Mouse (Mus musculus) embryo, embryonic 10.5 days (tissue): ENCODE measurements around the gene Gm45140.
A peak's percentile ranks its signal among the peaks of the same experiment; 100 is the strongest.

ENCODE experiments used
- DNase-seq: peaks from one replicate; pipeline ENCODE4 v3.0.0-alpha.2; 2015; ENCODE audit warnings: low spot score

Gene Gm45140

GRCm38 (mm10) chr6:87845031-87845695 is 9.6 kb upstream of the Gm45140 start:
- no peak for DNase-seq

DNA sequence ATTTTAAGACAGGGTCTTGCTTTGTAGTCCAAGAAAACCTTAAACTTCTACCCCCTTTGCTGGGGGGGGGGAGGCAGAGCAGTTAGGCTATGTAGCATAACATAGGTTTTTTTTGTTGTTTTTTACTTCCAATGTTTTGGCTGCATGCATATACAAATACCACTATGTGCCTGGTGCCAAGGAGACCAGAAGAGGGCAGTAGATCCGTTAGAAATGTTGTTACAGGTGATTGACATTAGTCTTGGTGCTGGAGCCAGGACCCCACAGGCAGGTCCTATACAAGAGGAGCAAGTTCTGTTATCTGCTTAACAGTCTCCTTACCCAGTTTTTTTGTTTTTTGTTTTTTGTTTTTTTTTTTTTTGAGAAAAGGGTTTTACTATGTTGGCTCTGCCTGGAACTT is 6.7 kb upstream of the Gm45140 start:
- peak; percentile 43 for DNase-seq

DNA sequence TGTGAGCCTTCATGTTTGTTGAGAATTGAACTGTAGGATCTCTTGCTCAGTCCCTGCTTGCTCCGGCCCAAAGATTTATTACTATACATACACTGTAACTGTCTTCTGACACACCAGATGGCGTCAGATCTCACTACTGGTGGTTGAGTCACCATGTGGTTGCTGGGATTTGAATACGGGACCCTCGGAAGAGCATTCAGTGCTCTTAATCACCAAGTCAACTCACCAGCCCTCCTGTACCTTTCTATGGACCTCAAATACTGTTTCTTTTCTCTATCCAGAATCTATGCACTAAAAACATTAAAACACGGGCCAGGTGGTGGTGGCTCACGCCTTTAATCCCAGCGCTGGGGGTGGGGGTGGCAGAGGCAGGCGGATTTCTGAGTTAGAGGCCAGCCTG is 6.0 kb upstream of the Gm45140 start:
- no peak for DNase-seq

DNA sequence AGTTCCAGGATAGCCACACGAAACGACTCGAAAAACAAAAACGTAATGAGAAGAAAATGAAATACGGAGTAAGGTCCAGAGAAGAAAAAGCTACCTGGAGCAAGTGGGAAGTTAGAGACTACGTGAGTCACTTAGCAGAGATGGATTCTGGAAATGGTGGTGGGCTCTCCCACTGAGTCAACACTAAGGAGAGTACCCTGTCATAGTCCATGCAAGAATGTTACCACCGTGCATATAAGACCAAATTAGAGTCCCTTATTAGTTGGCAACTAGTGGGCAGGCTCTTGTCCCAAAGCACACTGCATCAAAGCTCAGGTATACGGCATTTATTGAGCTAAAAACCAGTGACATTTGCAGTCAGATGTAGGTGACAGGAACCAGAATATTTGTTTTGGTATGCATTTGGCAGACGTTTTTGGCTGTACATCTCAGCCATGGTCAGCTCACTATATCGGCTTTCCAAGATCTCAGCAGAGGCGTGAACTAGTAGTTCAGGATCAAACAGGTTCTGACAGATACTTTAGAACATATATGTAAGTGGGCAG is 4.3 kb upstream of the Gm45140 start:
- DNase-seq = no peak

DNA sequence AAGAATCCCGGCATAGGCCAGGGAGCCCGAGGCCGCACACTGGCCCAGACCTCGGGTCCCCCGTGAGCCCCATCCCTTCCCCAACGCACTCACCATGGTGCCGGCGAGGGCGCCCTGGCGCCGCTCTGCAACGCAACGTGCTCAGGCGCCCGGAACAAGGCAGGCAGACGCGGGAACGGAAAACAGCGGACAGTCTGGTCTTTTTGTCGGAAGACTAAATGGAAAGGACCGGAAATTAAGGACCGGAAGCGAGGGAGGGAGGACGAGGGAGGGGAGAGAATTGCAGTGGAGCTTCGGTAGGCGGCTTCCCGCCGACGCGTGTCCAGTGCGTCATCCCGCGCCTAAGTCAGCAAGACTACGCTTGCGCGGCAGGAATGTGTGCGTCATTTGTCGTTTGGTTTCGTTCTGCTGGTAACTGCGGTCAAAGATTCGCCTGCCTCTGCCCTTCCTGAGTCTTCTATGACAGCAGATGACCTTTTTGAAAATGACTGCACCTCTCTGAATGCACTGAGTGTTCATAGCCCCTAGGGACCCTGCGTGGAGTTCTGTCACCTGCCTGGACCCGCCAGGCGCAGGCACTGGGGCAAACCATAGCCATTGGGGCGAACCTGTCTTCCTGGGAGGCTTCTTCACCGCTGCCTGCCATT is 3.1 kb upstream of the Gm45140 start, which contains the start of gene Isy1:
Isy1 (minus strand) TSS at position 248 of the 647 bp plus-strand sequence.
- peak; percentile 99 for DNase-seq

DNA sequence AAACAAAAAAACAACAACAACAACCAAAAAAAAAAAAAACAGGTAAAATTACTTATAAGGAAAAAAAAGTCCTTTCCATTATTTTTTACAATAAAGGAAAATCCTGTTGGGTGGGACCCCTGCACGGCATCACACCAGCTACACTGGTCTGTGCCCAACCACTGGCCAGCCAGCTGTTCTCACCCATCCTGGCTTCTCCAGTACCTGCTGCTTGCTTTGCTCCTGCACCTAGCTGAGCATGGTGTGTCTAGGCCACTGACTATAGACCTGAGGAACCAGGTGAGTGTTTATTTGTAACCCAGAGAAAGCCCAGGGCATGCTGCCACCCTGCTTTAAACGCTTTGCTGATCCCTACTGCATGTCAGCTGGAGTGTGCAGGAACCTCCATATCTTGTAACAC is 15.2 kb downstream of the Gm45140 start:
- DNase-seq = no peak

GRCm38 (mm10) chr6:87814486-87814885 is 21.1 kb downstream of the Gm45140 start:
- DNase-seq = no peak

GRCm38 (mm10) chr6:87812656-87813055 is 22.9 kb downstream of the Gm45140 start:
- DNase-seq = no peak

GRCm38 (mm10) chr6:87811675-87812338 is 23.8 kb downstream of the Gm45140 start, which contains the start of gene Rab43:
Rab43 (minus strand) TSS chr6:87812164.
- DNase-seq = peak; percentile 92

GRCm38 (mm10) chr6:87810713-87811669 is 24.6 kb downstream of the Gm45140 start:
- peak; percentile 59 for DNase-seq

- DNase-seq = no peak
These were observed 25.3 kb downstream of the Gm45140 start for GRCm38 (mm10) chr6:87810311-87810710.

DNA sequence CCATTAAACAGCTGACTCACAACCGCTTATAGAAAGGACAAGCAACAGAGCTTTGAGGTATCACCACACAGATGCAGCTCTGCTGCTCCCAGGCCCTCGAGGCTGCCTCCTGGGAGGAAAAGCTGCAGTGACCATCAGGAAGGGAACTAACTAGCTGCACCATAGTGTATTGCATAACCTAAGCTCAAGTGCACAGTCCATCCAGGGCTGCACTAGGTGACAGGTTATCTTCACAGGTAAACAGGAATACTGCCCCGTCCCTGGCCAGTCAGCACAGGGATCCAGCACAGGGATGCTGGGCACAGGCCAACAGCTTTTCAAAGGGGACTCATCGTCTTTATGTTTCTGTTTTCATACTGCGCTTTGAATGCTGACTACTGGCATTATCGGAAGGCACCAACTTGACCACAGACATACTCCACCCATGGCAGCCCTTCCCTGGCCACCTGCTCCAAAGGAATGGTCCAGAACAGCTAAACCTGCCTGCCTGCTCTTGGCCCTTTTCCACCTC is 25.9 kb downstream of the Gm45140 start:
- no peak for DNase-seq

GRCm38 (mm10) chr6:87809144-87809543 is 26.5 kb downstream of the Gm45140 start:
- DNase-seq = no peak

DNA sequence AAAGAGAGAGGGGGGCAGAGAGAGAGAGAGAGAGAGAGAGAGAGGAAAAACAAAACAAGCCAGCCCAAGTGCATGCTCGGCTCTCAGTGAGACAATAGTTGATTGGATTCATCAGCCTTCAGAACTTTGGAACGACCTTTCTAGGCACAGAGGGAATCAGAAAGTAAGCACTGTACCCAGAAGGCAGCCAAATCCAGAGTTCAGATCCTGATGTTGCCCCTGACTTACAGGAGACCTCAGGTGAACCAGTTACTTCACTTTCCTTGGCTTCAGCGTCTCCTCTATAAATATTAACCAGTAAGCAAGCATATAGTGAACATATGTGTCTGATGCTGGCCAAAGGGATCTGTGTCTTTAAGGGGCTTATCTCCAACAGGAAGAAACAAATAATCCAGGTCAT is 27.1 kb downstream of the Gm45140 start:
- DNase-seq = no peak

GRCm38 (mm10) chr6:87807735-87808440 is 27.7 kb downstream of the Gm45140 start:
- no peak for DNase-seq

DNA sequence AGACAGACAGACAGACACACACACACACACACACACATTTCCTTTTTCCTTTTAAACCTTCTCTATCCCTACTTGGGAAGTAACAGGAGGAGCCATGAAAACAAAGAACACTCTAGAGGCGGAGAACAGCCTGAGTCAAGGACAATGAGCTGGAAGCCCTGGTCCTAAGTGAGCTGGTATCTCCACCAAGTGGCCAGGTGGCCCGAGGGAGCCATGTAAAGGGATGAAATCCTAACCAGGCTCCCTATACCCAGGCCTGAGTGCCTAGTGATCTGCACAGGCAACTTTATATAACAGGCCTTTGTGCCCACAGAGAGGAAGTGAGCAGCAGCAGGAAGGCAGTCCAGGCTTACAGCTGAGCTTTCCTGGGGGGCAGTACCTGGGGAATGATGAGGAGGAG is 28.7 kb downstream of the Gm45140 start:
- DNase-seq = no peak

DNA sequence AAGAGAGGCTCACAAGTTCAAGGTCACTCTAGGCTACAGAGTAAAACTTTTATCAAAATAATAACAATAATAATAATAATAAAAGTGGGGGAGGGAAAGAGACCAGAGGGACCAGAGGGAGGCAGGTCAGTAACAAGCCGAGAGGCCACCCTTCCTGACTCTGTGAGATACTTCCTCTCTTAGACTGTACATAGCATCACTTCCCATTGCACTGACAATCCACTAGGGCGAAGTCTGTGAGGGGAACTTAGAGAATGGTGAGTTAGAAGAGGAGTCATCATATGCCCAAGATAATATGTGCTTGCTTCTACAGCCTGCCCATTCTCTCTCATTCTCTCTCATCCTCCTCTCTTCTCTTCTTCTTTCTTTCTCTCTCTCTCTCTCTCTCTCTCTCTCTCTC is 29.6 kb downstream of the Gm45140 start:
- DNase-seq = no peak

GRCm38 (mm10) chr6:87805448-87805847 is 30.1 kb downstream of the Gm45140 start:
- DNase-seq = no peak

- no peak for DNase-seq
These were observed 30.7 kb downstream of the Gm45140 start for GRCm38 (mm10) chr6:87804886-87805285.

DNA sequence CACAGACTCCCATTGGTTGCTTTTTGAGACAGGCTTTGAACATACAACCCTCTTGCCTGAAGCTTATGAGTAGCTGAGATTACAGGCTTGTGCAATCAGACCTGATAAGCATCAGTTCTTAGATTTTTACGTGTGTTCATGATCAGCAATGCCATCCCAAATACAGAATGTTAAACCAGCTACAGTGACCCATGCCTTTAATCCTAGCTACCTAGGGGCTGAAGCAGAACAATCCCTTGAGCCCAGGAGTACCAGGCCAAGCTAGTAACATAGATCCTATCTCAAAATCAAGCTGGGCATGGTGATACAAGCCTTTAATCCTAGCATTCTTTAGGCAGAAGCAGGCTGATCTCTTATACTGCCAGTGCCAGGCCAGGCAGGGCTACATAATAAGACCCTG is 31.6 kb downstream of the Gm45140 start:
- no peak for DNase-seq

DNA sequence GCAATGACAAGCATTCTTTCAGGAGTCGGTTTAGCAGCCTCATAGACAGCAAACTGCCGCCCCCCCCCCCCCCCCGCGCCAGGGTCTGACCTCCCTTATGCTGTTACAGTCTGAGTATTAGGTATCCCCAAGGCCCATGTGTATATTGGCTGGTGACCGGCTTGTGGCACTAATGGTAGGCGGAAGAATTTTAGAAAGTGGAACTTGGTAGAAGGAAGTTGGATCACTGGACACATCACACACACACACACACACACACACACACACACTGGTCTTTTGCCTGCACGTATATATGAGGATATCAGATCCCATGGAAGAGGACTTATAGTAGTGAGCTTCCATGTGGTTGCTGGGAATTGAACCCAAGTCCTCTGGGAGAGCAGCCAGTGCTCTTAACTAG is 33.1 kb downstream of the Gm45140 start:
- no peak for DNase-seq
